Mouse (Mus musculus) WW6 (cell line): ENCODE data around the gene Tmem151b.

Experiments used
- DNase-seq: peaks from one replicate; pipeline ENCODE4 v3.0.0-alpha.2; 2013; ENCODE audit warnings: low read depth, low spot score

The Tmem151b gene

DNA sequence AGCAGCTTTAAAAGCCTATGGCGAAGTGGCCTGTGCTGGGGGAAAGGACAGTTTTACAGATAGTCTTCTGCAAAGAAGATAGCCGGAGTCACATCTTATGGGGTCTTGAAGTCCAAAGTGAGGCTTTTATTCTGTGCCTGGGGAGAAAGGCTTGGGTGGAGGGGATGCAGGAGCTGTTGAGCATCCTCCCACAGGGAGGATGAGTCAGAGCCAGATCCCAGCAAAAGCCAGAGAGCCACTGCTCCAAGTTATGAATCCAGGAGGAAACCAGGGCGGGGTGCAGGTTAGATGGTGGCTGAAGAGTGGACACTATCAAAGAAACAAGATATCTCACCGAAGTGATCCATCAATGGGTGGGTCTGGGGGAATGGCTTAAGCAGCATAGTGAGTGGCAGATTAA is 37.7 kb downstream of the Tmem151b start:
- no peak for DNase-seq

DNA sequence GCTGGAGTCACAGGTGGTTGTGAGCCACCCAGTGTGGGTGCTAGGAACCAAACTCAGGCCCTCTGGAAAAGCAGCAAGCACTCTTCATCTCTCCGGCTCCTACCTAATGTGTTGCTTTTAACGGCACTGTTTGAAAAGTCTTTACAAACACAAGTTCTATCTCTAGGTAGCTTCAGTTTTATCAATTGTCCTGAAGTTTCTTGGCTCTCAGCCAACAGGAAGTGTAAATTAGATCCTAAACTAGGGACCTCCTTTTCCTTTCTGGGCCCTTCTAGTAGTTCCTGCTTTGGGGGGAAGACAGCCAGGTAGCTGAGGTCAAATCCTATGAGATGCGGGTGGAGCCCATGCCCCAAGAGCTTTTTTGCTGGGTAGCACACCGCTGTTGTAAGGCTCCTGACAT is 38.6 kb downstream of the Tmem151b start:
- no peak for DNase-seq

GRCm38 (mm10) chr17:45506700-45507189 is 42.7 kb downstream of the Tmem151b start, which contains the start of gene Aars2:
Gene Aars2, plus strand, starts transcription at chr17:45506841.
- DNase-seq: peak; percentile 86

DNA sequence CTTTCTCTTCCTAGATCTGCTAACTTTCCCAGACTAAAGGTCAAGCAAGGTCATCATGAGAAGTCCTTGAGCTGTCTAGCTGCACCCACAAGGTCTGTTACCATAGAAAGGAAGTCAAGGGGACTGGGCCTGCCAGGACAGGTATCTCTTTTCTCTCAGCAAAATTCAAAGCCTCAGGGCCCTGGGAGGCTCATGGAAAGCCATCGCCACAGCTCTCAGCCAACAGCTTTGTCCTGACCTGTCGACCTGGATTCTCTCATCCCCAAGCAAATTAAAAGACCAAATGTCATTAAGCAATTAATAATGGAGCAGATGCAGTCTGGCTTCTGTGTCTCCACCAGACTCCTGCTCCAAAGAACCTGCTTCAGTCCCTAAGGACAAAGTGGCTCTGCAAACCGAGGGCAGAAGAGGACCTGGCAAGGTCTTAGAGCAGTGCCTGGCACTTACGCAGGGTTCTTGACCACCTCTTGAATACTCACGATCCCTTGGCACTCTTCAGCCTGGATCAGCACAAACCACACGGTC is 43.5 kb downstream of the Tmem151b start:
- no peak for DNase-seq

- DNase-seq: no peak
Measured at GRCm38 (mm10) chr17:45503301-45503973, 46.0 kb downstream of the Tmem151b start.

GRCm38 (mm10) chr17:45502324-45502723 is 47.2 kb downstream of the Tmem151b start:
- no peak for DNase-seq

GRCm38 (mm10) chr17:45500981-45501380 is 48.5 kb downstream of the Tmem151b start:
- no peak for DNase-seq

DNA sequence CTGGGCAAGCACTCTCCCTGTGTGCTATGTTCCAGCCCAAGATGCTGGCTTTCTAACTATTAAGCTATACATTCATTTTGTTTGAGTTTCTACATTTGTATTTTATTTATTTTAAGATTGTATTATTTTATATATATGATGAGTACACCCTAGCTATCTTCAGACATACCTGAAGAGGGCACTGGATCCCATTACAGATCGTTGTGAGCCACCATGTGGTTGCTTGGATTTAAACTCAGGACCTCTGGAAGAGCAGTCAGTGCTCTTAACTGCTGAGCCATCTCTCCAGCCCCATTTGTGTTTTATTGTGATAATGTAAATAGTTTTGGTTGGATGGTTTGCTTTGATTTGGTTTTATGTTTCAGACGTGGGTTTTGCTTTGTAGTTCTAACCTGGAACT is 50.0 kb downstream of the Tmem151b start:
- DNase-seq: no peak

DNA sequence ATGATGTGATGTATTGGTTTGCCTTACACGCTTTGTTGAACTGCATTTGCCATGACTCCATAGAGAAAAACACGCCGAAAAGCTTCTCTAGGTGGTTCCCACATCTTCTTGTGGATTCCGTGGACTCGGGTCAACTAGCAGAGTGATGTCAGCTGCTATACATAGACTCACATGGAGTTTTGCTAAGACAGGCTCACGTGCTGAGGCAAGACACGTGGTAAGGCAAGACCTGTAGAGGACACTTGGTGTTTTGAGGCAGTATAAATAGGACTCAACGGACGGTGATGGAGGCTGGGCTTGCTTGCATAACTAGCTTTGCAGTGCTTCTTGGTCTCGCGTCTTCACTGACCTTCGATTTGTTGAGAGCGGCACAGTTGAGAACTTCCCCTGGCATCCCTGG is 51.1 kb downstream of the Tmem151b start:
- no peak for DNase-seq

DNA sequence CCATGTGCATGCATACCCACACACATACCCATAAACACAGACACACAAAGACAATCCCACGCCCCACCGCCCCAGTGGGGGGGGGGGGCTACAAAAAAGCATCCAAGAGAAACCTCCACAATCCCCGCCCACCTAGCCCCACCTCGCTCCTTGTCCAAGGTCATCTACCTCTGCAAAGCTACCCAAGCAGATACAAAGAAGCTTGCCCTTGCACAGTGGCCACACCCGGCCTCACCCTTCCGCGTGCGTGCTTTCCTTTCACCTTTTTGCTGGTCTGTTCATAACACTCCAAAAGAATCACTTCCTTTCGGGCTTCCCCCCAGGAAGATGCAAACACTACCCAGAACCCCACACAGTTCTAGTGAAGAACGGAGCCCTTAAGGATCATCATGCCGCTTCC is 54.1 kb downstream of the Tmem151b start:
- DNase-seq: no peak
